Mouse (Mus musculus): Measurements from ENCODE around the gene St3gal6.

- no peak for TF ChIP-seq CTCF (IDR thresholded peaks at IDR 0.05; ENCODE audit: insufficient read depth, low read depth, low read length)
- TF ChIP-seq POLR2A (IDR thresholded peaks at IDR 0.05; ENCODE audit: insufficient read depth, low read depth, low read length), result no peak
Measured at GRCm38 (mm10) chr16:58534245-58535142, 10.5 kb upstream of the St3gal6 start.
